Mouse (Mus musculus): ENCODE results near the gene Sh3d21.
"Not testable (repeated sequence)": the region's sequence is repeated elsewhere in the genome, so short reads cannot be mapped to it uniquely, and the experiment has no call there.

Gene Sh3d21

GRCm38 (mm10) chr4:126163067-126163659 lies at the start of gene Sh3d21:
Gene Sh3d21, minus strand, starts transcription at chr4:126163491.
- peak; percentile 56 to 72 for DNase-seq

DNA sequence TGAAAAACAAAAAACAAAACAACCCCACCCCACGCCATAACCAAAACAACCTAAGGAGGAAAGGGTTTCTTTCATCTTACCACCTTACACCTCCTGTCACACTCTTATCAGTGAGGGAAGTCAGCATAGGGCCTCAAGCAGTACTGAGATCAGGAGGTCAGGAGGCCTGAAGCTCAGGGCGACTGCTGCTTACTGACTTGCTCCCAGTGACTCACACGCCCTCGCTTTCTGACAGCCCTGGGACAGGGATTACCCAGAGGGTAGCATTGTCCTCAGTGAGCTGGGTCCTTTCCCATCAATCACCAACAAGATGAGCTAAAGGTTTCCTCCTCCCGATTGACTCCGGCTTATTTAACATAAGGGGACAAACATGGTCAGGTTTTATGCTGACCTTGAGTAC lies 43.8 kb upstream of the Sh3d21 start:
- no peak for DNase-seq

GRCm38 (mm10) chr4:126205386-126205785 lies 42.1 kb upstream of the Sh3d21 start:
- no peak for DNase-seq

DNA sequence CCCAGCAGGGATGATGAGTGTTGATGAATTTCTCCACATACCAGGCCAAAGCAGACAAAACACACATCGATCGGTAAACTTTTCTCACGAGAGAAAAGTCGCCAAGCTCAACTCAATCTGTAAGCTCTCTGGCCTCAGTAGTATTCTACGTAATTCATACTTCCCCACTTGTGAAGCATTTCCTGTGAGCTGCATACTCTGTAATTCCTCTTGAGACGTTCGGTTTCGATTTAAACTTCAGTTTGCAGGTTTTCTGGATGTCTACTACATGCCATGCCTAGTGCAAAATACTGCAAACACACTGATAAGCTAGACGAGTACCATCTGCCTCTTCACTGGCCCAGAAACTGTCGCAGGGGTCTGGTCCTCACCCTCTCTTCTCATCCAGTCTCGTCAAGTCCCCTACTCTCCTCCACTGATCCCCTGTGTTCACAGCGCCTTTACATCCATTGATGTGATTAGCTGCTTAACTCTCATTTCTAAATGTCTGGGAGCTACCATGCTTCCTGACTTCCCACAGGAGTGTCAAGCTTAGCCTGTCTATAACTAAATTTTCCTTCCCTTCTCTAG lies 41.5 kb upstream of the Sh3d21 start:
- no peak for DNase-seq

- no peak for DNase-seq
Observed at GRCm38 (mm10) chr4:126204016-126204415, 40.7 kb upstream of the Sh3d21 start.

DNA sequence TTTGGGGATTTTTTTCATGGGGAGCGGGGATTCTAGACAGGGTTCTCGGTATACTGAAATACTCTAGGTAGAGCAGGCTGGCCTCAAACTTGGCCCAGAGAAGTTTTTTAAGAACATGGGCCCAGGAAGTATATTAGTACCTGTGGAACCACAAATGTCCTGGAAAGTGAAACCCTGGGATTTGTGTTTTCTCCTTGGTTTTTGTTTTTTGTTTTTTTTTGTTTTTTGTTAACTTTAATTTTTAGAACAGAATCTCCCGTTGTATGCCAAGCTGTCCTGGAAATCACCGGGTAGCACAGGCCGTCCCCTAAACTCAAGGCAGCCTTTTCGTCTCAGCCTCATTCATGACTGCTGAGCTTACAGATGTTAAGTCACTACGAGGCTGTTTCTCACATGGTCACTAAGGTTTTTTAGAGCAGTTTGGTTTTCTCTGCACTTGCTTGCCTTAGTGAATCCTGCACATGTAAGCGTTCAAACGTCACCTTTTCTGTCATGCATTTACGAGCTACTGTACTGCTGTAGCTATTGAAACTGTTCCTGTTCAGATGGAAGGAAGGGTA lies 40.1 kb upstream of the Sh3d21 start:
- DNase-seq = peak in 1 of 2 experiments; percentile 25

- peak; percentile 99 to 100 for DNase-seq
Observed at GRCm38 (mm10) chr4:126202303-126203181, 39.3 kb upstream of the Sh3d21 start, which contains the start of gene Thrap3. Gene Thrap3, minus strand, starts transcription at chr4:126202760.

GRCm38 (mm10) chr4:126201514-126202302 lies 38.4 kb upstream of the Sh3d21 start:
- peak; percentile 62 to 73 for DNase-seq

DNA sequence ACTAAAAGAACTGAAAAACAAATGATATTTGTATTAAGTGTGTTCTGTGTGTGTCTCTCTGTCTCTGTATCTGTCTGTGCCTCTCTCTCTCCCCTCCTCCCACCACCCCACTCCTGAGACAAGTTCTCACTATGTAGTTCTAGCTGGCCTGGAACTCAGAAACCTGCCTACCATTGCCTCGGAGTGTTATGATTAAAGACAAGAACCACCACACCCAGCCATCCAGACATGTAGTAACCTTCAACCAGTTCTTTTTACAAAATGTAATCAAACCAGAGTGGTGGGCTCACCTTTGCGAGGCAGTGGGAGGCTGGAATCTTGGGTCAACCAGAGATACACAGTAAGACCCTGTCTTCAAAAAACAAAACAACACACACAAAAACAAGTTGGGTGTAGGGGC lies 37.4 kb upstream of the Sh3d21 start:
- DNase-seq = no peak

DNA sequence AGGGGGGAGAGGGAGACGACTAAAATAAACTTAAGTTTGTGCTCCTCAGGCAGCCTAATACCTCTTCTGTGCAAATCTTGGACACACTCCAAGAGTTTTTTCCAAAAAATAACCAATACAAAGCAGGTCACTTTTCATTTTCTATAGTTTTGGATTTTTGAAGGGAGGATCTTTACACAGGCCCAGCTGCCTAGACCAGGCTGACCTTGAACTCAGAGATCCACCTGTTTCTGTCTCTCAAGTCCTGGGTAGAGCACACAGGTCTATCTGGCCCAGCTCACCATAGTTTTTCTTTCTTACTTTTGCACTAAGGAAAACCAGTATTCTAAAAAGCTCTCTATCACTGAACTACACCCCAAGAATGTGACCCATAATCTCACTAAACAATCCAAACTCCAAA lies 36.7 kb upstream of the Sh3d21 start:
- no peak for DNase-seq

DNA sequence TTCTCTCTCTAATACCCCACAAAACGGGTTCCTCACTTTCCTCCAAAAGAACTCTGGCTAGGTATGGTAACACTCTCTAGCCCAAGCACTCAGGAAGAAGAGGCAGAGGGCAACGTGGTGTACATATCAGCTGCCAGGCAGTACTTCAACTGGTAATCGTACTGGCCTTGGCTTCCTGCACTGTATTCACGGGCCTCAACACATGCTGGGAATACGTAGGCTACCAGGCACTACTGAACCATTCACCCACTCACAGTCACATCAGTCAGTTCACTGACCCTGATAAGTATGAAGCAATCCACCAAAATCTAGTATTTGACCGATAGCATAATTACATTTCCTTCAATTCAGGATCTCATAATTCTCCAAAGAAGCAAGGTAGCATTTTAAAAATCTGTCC lies 36.3 kb upstream of the Sh3d21 start:
- DNase-seq = no peak

DNA sequence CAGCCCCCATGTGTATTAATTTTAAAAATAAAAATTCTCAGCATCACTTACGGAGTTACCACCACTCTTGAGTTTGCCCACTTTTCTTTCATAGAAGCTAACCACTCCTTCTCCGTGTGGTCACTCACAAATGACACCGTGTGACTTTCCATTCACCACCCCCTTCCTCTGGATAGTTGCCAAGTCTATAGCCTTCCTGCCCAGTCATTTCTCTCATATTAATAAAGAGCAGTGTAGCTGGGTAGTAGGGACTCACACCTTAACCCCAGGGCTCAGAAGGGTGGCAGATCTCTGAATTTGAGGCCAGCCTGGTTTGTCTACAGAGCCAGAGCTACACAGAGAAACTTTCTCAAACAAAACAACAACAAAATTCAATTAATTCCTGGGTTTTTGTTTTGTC lies 34.2 kb upstream of the Sh3d21 start:
- no peak for DNase-seq

DNA sequence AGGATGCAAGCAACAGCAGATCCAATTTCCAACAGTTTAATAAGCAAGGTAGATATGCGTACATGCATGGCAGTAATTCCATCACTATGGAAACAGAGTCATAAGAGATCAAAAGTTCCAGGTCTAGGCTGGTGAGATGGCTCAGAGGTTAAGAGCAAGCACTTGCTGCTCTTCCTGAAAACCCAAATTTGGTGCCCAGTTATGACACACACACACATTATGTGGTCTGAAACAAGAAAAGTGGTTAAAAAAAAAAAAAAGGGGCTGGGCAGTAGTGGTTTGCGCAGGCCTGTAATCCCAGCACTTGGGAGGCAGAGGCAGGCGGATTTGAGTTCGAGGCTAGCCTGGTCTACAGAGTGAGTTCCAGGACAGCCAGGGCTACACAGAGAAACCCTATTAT lies 31.6 kb upstream of the Sh3d21 start:
- DNase-seq = no peak

GRCm38 (mm10) chr4:126194216-126194615 lies 30.9 kb upstream of the Sh3d21 start:
- DNase-seq = no peak

GRCm38 (mm10) chr4:126190636-126191035 lies 27.3 kb upstream of the Sh3d21 start:
- DNase-seq = no peak

DNA sequence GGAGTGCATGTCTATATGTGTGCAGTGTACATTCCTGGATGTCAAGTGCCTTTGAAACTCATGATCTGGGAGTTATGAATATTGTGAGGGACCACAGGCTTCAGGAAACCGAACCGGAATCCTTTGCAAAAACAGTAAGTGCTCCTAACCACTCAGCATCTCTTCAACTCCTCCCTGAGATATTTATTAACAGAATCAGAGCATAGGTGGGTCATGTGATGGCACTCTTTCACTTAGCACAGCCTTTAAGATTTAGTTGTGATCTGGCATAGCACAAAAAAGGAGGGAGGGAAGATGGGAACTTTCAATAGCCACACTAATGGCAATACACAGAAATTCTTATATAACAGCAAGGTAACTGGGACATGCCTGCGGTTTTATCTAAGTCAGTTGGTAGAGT lies 23.8 kb upstream of the Sh3d21 start:
- no peak for DNase-seq

- DNase-seq = no peak
Observed at GRCm38 (mm10) chr4:126183034-126183433, 19.7 kb upstream of the Sh3d21 start.

GRCm38 (mm10) chr4:126181170-126181957 lies 18.1 kb upstream of the Sh3d21 start:
- peak; percentile 49 to 66 for DNase-seq

GRCm38 (mm10) chr4:126175980-126176379 lies 12.7 kb upstream of the Sh3d21 start:
- not testable (repeated sequence) for DNase-seq

GRCm38 (mm10) chr4:126173800-126174199 lies 10.5 kb upstream of the Sh3d21 start:
- DNase-seq = no peak

GRCm38 (mm10) chr4:126170737-126171136 lies 7.4 kb upstream of the Sh3d21 start:
- DNase-seq = not testable (repeated sequence)

DNA sequence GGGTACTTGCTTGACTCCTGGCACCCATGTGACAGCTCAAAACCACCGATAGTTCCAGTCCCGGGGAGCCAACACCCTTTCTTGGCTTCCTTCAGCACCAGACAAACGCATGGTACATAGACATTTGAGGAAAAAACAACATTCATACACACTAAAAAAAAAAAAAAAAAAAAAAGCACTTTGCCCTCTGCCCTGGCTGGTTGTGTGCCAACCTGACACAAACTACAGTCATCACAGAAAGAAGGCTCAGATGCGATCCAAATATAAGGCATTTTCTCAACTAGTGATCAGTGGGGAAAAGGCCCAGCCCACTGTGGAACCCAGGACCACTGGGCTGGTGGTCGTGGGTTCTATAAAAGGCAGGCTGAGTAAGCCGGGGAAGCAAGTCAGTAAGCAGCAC lies 5.6 kb upstream of the Sh3d21 start:
- no peak for DNase-seq
